Mouse (Mus musculus): ENCODE results near the gene Teddm3. TPM values are rescaled to one million over a fixed set of nuclear protein-coding genes. Genes with fewer than 3 reads are reported as not detected.
"Not testable (repeated sequence)": the region's sequence is repeated elsewhere in the genome, so short reads cannot be mapped to it uniquely, and the experiment has no call there.

Teddm3 gene
- polyA plus RNA-seq, 1 experiment from 2014 or later, result not detected

DNA sequence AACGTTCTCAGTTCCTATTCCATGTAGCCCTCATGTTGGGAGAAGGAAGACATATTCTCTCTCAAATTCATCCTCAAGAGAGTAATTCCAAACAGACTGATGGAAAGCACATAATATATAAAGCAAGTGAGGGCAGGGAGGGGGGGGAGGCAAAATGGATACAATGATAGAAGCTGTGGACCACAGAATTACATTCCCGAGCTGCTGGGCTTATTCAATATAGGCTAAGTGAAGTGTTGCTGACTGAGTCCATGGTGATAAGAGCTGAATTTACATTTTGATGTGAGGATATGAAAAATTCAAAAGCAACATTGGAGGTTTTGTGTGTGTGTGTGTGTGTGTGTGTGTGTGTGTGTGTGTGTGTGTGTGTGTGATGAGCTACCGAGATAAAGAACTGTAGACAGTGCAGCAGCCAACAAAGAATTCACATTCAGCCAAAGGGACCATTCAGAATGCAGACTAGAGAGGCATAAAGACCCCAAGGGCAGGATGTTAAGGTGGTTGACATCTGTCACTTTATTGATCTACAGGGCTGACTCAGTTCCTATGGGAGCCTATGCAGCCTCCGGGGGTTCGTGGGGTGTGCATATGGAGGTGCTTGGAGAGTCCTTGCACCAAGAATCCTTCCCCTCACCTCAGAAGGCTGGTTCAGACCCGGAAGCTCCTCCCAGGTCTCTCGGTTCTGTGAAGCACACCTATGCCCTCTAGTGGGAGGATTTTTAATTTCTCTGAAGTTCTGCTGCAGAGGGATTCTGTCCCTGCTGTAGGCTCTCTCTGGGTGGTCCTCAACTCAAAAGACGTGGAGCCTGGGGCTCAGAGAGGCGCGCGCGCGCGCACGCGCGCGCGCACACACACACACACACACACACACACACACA, 11.8 kb upstream of the Teddm3 start:
- H3K27ac ChIP-seq (ENCODE audit: low read depth, low read length); H3K36me3 ChIP-seq (ENCODE audit: control insufficient read depth, insufficient read depth, low read length); ATAC-seq (replicated peaks; ENCODE audit: insufficient number of reproducible peaks, low FRiP score, low TSS enrichment); H3K4me2 ChIP-seq; H3K9ac ChIP-seq (ENCODE audit: low read depth, low read length); H3K27me3 ChIP-seq (ENCODE audit: control insufficient read depth, insufficient read depth, low read length); H3K9me3 ChIP-seq (replicated peaks; ENCODE audit: control insufficient read depth, low read length); H3K4me1 ChIP-seq (ENCODE audit: control insufficient read depth, insufficient read depth, low read length); H3K4me3 ChIP-seq (ENCODE audit: low read depth, low read length): not testable (repeated sequence)
- 18% methylated on average over 17 of the region's 19 CpGs for WGBS (ENCODE audit: insufficient replicate concordance)

DNA sequence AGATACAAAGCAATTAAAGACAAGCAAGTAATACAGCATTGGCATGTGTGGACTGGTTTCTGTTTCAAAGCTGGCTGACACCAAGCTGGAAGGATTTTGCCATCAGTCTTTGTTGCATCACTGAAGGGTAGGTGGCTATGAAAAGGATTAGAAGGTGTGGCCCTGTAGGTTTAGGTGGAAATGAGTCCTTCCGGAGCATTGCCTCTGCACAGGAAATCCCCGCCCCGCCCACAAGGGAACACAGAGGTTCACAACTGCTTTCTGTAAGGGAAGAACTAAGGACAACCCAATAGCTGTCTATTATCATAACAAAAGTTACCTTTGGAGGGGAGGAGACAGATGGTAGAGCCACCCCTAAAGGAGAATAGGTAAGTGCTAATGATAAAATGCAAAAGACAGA, 9.6 kb upstream of the Teddm3 start:
- ATAC-seq (replicated peaks; ENCODE audit: insufficient number of reproducible peaks, low FRiP score, low TSS enrichment); H3K4me3 ChIP-seq (ENCODE audit: low read depth, low read length); H3K9me3 ChIP-seq (replicated peaks; ENCODE audit: control insufficient read depth, low read length); H3K4me1 ChIP-seq (ENCODE audit: control insufficient read depth, insufficient read depth, low read length); H3K4me2 ChIP-seq; H3K9ac ChIP-seq (ENCODE audit: low read depth, low read length); H3K36me3 ChIP-seq (ENCODE audit: control insufficient read depth, insufficient read depth, low read length); H3K27ac ChIP-seq (ENCODE audit: low read depth, low read length); H3K27me3 ChIP-seq (ENCODE audit: control insufficient read depth, insufficient read depth, low read length): not testable (repeated sequence)
- WGBS (ENCODE audit: insufficient replicate concordance), result 81% methylated on average over 3 of the region's 3 CpGs

DNA sequence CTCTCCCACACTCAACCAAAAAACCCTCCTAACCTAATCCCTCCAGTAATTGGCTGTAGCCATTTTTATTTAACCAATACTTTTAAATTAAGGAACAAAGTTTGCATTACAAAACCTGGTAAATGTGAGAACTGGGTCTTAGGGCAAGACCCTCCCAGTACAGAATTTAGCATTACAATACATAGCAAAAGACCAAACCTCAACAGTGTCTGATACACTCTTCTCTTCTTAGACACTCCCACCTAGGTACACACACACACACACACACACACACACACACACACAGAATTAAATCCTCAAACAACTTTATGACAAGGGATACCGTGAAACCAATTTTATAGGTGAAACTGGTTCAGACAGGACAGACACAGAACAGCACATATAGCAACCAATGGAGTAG, 5.4 kb upstream of the Teddm3 start:
- 90% methylated on average over 1 of the region's 1 CpGs for WGBS (ENCODE audit: insufficient replicate concordance)
- not testable (repeated sequence) for H3K4me1 ChIP-seq (ENCODE audit: control insufficient read depth, insufficient read depth, low read length)

DNA sequence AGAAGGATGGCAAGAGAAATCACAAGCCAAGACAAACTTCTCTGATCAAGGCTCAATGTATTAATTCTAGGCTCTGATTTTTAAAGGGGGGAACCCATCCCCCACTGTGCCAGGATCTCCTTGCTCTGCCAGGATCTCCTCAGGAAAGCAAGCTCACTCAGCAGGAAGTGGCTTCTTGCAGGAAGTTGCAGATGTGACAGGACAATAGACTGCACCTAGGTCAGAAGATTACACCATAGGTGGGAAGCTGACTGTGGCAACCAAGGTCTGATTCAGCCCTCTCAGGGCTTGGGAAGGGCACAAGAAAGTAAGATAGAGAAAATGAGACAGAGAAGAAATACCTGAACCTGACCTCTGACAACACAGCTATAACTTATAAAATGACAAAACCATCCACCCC, 2.5 kb upstream of the Teddm3 start:
- not testable (repeated sequence) for H3K4me2 ChIP-seq; H3K27me3 ChIP-seq (ENCODE audit: control insufficient read depth, insufficient read depth, low read length); H3K4me3 ChIP-seq (ENCODE audit: low read depth, low read length); H3K4me1 ChIP-seq (ENCODE audit: control insufficient read depth, insufficient read depth, low read length); H3K9me3 ChIP-seq (replicated peaks; ENCODE audit: control insufficient read depth, low read length); H3K9ac ChIP-seq (ENCODE audit: low read depth, low read length); H3K36me3 ChIP-seq (ENCODE audit: control insufficient read depth, insufficient read depth, low read length); ATAC-seq (replicated peaks; ENCODE audit: insufficient number of reproducible peaks, low FRiP score, low TSS enrichment); H3K27ac ChIP-seq (ENCODE audit: low read depth, low read length)

More for the DNA sequence above, 5.4 kb upstream of the Teddm3 start:
- H3K9ac ChIP-seq (ENCODE audit: low read depth, low read length); H3K4me3 ChIP-seq (ENCODE audit: low read depth, low read length); H3K9me3 ChIP-seq (replicated peaks; ENCODE audit: control insufficient read depth, low read length); H3K27ac ChIP-seq (ENCODE audit: low read depth, low read length); ATAC-seq (replicated peaks; ENCODE audit: insufficient number of reproducible peaks, low FRiP score, low TSS enrichment); H3K27me3 ChIP-seq (ENCODE audit: control insufficient read depth, insufficient read depth, low read length); H3K36me3 ChIP-seq (ENCODE audit: control insufficient read depth, insufficient read depth, low read length); H3K4me2 ChIP-seq: not testable (repeated sequence)

DNA sequence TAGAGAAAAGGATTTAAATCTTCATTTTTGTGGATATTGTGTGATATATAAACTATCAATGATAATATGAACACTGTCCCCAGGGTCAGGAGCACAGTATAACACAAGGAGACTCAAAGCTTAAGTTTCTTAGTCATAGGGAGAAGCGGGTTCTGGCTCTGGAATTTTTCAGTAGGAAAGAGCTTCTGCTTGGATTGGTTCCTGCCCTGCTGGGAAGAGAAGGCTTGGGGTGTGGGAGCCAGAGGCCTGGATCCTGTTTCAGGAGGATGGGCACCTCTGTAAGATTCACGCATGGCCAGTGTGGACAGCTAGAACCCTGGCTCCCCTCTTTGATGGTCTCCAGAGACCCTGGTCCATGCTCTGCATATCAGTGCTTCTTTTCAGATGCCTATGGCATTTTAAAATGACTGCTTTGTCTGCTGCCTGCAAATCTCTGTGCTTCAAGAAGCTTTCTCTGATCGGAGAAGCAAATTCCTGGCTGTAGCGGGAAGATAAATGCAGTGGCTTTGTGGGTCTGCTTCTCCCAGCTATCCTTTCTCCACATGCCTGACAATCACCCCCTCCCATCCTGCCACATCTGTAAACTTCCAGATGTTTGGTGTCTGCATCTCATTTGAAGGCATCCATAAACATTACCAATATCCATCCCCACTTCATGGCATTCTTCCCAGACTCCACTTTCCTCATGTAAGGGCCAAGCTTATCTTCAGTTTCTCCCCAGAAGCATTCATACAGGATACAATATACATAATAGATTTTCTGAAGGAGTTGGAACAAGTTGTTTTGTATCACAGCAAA, 2.0 kb downstream of the Teddm3 start:
- Histone ChIP-seq H3K9ac (ENCODE audit: low read depth, low read length) (no peak overlapping the region), H3K4me2 (no peak overlapping the region), H3K27me3 (ENCODE audit: control insufficient read depth, insufficient read depth, low read length) (no peaks in the 10 kb centered on the region), H3K36me3 (ENCODE audit: control insufficient read depth, insufficient read depth, low read length) (no peaks in the 10 kb centered on the region), H3K4me3 (ENCODE audit: low read depth, low read length) (no peak overlapping the region), H3K9me3 (replicated peaks; ENCODE audit: control insufficient read depth, low read length) (no peaks in the 10 kb centered on the region), H3K4me1 (ENCODE audit: control insufficient read depth, insufficient read depth, low read length) (no peaks in the 10 kb centered on the region), H3K27ac (ENCODE audit: low read depth, low read length) (no peak overlapping the region)
- ATAC-seq (replicated peaks; ENCODE audit: insufficient number of reproducible peaks, low FRiP score, low TSS enrichment), result no peak
- 30% methylated on average over 4 of the region's 4 CpGs for WGBS (ENCODE audit: insufficient replicate concordance)

DNA sequence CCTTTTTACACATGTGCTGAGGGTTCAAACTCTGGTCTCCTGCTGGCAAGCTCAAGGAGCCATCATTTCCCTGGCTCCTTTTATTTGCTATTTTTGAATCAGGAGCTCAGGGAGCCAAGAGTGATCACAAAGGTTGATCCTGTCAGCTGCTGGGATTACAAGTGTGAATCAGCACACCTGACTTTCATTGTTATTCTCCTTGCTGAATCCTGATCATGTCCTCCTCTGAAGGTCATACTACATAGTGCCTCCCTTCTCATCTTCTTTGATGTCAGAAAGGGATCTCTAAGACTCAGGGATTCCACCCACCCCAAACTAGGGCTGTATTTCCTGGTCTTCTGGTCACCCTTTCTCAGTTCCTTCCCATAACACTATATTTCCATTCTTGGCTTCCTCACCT, 3.9 kb downstream of the Teddm3 start:
- no peak for ATAC-seq (replicated peaks; ENCODE audit: insufficient number of reproducible peaks, low FRiP score, low TSS enrichment)
- no peaks in the 10 kb centered on the region for H3K27me3 ChIP-seq (ENCODE audit: control insufficient read depth, insufficient read depth, low read length)
- no peaks in the 10 kb centered on the region for H3K9me3 ChIP-seq (replicated peaks; ENCODE audit: control insufficient read depth, low read length)
- H3K36me3 ChIP-seq (ENCODE audit: control insufficient read depth, insufficient read depth, low read length), result no peaks in the 10 kb centered on the region
- H3K4me1 ChIP-seq (ENCODE audit: control insufficient read depth, insufficient read depth, low read length), result no peaks in the 10 kb centered on the region
- no peak overlapping the region for H3K4me2 ChIP-seq
- H3K9ac ChIP-seq (ENCODE audit: low read depth, low read length), result no peak overlapping the region
- H3K27ac ChIP-seq (ENCODE audit: low read depth, low read length), result no peak overlapping the region
- H3K4me3 ChIP-seq (ENCODE audit: low read depth, low read length), result no peak overlapping the region

DNA sequence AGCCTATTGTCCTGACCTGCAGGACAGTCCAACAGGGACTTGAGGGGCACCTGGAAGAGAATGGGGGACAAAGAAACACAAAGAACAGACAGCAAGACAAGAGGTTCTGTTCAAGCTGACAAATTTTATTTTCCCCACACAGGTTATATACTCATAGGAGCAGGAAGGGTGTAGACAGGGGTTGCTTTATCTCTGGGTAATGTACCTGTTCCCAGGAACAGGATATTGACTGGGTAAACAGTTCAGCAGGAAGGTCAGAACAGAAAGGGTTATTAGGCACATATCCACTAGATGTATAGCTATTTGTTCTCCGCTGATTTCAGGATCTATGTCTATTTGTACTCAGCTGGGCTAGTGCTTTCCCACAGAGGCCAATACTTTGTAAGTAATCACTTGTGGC, 5.3 kb downstream of the Teddm3 start:
- not testable (repeated sequence) for H3K27me3 ChIP-seq (ENCODE audit: control insufficient read depth, insufficient read depth, low read length); ATAC-seq (replicated peaks; ENCODE audit: insufficient number of reproducible peaks, low FRiP score, low TSS enrichment); H3K9ac ChIP-seq (ENCODE audit: low read depth, low read length); H3K36me3 ChIP-seq (ENCODE audit: control insufficient read depth, insufficient read depth, low read length); H3K4me2 ChIP-seq; H3K4me1 ChIP-seq (ENCODE audit: control insufficient read depth, insufficient read depth, low read length); H3K9me3 ChIP-seq (replicated peaks; ENCODE audit: control insufficient read depth, low read length); H3K27ac ChIP-seq (ENCODE audit: low read depth, low read length); H3K4me3 ChIP-seq (ENCODE audit: low read depth, low read length)
- 69% methylated on average over 1 of the region's 1 CpGs for WGBS (ENCODE audit: insufficient replicate concordance)

DNA sequence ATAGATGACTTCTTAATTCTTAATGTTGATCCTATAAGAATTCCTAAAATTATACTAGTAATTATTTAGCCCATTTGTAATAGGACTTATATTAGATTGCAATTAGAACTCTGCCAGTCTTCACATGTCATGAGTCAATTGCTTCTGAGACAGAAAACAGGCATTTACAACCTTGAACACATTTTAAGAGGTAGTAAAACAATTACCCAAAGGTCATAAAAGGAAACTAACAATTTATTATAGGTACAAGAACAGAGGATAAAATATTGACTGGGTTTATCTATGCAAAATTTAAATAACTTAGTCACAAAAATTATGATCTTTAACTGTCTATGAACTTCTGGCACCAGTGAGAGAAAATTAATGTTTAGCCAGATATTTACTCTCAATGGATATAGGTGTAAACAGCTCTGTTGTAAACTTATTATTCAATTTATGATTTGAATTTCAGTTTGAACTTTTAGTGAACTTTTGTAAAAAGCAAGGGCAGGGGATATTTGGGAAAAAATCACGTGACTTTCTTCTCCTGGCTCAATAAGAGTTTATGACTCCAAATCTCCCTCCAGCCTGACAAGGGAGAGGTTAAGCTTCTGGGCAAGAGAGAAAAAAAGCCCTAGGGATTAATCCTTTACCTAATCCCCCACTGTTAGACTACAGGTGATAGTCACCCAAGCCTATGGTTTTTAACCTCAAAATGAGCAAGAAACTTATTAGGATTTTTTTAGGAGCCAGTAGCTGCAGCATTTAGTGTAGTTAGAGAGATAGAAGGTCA, 17.3 kb downstream of the Teddm3 start:
- Histone ChIP-seq H3K4me1 (ENCODE audit: control insufficient read depth, insufficient read depth, low read length) (no peaks in the 10 kb centered on the region), H3K9ac (ENCODE audit: low read depth, low read length) (no peak overlapping the region), H3K27me3 (ENCODE audit: control insufficient read depth, insufficient read depth, low read length) (no peaks in the 10 kb centered on the region), H3K4me3 (ENCODE audit: low read depth, low read length) (no peak overlapping the region), H3K9me3 (replicated peaks; ENCODE audit: control insufficient read depth, low read length) (no peaks in the 10 kb centered on the region), H3K27ac (ENCODE audit: low read depth, low read length) (no peak overlapping the region), H3K4me2 (no peak overlapping the region), H3K36me3 (ENCODE audit: control insufficient read depth, insufficient read depth, low read length) (no peaks in the 10 kb centered on the region)
- no peak for ATAC-seq (replicated peaks; ENCODE audit: insufficient number of reproducible peaks, low FRiP score, low TSS enrichment)
- 69% methylated on average over 1 of the region's 1 CpGs for WGBS (ENCODE audit: insufficient replicate concordance)

All from heart, embryonic 11.5 days (tissue).